Mouse (Mus musculus): ENCODE data around the gene Ostm1.

GRCm38 (mm10) chr10:42580131-42580950, 3.3 kb upstream of the Ostm1 start:
- TF ChIP-seq TCF3 (IDR thresholded peaks at IDR 0.05; ENCODE audit: insufficient read length, low read depth) (no peak), POLR2AphosphoS2 (IDR thresholded peaks at IDR 0.05; ENCODE audit: insufficient read length, low read depth) (no peak), TCF12 (IDR thresholded peaks at IDR 0.05; ENCODE audit: insufficient read depth, poor library complexity, severe bottlenecking) (no peak), POLR2A (IDR thresholded peaks at IDR 0.05; ENCODE audit: insufficient read length, low read depth) (no peak), E2F4 (IDR thresholded peaks at IDR 0.05; ENCODE audit: insufficient read depth) (no peak), REST (IDR thresholded peaks at IDR 0.05; ENCODE audit: insufficient read depth, insufficient read length) (no peak), CEBPB (IDR thresholded peaks at IDR 0.05; ENCODE audit: insufficient read depth, poor library complexity, severe bottlenecking) (no peak)

Measured in myocyte (in vitro differentiated cells).